Mouse (Mus musculus) MEL (cell line): Measurements from ENCODE around the gene Utf1. TPM values are rescaled to one million over a fixed set of nuclear protein-coding genes. Genes with fewer than 3 reads are reported as not detected.

Experiments
- DNase-seq: peaks from one replicate; pipeline ENCODE4 v3.0.0; 2011; ENCODE audit warnings: low read depth, low spot score
- H3K27ac ChIP-seq: 2 replicates; pipeline ENCODE4 v1.5.1; 2012; ENCODE audit warnings: low read depth, mild to moderate bottlenecking, control low read depth, low read length, moderate library complexity; ENCODE audit not compliant: control insufficient read depth
- H3K27me3 ChIP-seq, 2 experiments: fragments of 150-350 bp in 1 of 2; sonication (generic) in 1 of 2; 2 replicates each; pipeline ENCODE4 v1.6.1; 2012; ENCODE audit warnings: low read length in 2 of 2, mild to moderate bottlenecking in 2 of 2, improper control_type of control experiment in 1 of 2, moderate library complexity in 1 of 2; ENCODE audit not compliant: insufficient read depth in 2 of 2, control insufficient read depth in 1 of 2
- H3K36me3 ChIP-seq, 2 experiments: 2 replicates each; pipeline ENCODE4 v1.6.1; 2012 to 2014; ENCODE audit warnings: low read length in 2 of 2, improper control_type of control experiment in 1 of 2, inconsistent platforms in 1 of 2, mild to moderate bottlenecking in 1 of 2; ENCODE audit not compliant: insufficient read depth in 2 of 2, control insufficient read depth in 1 of 2
- H3K4me1 ChIP-seq, 2 experiments: fragments of 150-350 bp in 1 of 2; sonication (generic) in 1 of 2; 2 replicates each; pipeline ENCODE4 v1.6.1; 2012; ENCODE audit warnings: low read length in 2 of 2, improper control_type of control experiment in 1 of 2, mild to moderate bottlenecking in 1 of 2; ENCODE audit not compliant: insufficient read depth in 2 of 2, control insufficient read depth in 1 of 2
- H3K4me3 ChIP-seq, 2 experiments: fragments of 150-350 bp in 1 of 2; sonication (generic) in 1 of 2; 2 replicates each; pipeline ENCODE4 v1.5.1; 2012; ENCODE audit warnings: low read depth in 2 of 2, low read length in 2 of 2, mild to moderate bottlenecking in 2 of 2, moderate library complexity in 2 of 2, control low read depth in 1 of 2, improper control_type of control experiment in 1 of 2; ENCODE audit not compliant: control insufficient read depth in 1 of 2, insufficient read depth in 1 of 2
- H3K79me2 ChIP-seq: 2 replicates; pipeline ENCODE4 v1.6.1; 2012; ENCODE audit warnings: mild to moderate bottlenecking, low read length, moderate library complexity; ENCODE audit not compliant: control insufficient read depth, poor library complexity, insufficient read depth
- H3K9ac ChIP-seq: 2 replicates; pipeline ENCODE4 v1.6.1; 2012; ENCODE audit warnings: low read depth, mild to moderate bottlenecking, control low read depth, low read length, moderate library complexity; ENCODE audit not compliant: control insufficient read depth, poor library complexity, severe bottlenecking
- H3K9me3 ChIP-seq: fragments of 150-350 bp; sonication (generic); replicated peaks from 2 replicates; pipeline ENCODE4 v1.6.1; 2012; ENCODE audit warnings: mild to moderate bottlenecking, low read length, improper control_type of control experiment, moderate library complexity; ENCODE audit not compliant: insufficient read depth
- BHLHE40 ChIP-seq: IDR thresholded peaks from 2 replicates; pipeline ENCODE4 v1.6.1; 2012; ENCODE audit warnings: low read depth, mild to moderate bottlenecking, inconsistent platforms, low read length, improper control_type of control experiment, borderline replicate concordance
- EP300 ChIP-seq, 2 experiments: IDR thresholded peaks; 2 replicates each; pipeline ENCODE4 v1.6.1; 2011; ENCODE audit warnings: improper control_type of control experiment in 2 of 2, low read length in 2 of 2, low read depth in 1 of 2, mild to moderate bottlenecking in 1 of 2
- ETS1 ChIP-seq: IDR thresholded peaks from 2 replicates; pipeline ENCODE4 v1.6.1; 2012; ENCODE audit warnings: low read depth, mild to moderate bottlenecking, inconsistent platforms, low read length, improper control_type of control experiment, moderate library complexity
- GATA1 ChIP-seq: IDR thresholded peaks from 2 replicates; pipeline ENCODE4 v1.6.1; 2011; ENCODE audit warnings: low read depth, low read length, improper control_type of control experiment
- HCFC1 ChIP-seq: IDR thresholded peaks from 2 replicates; pipeline ENCODE4 v1.6.1; 2012; ENCODE audit warnings: low read depth, mild to moderate bottlenecking, inconsistent platforms, low read length, improper control_type of control experiment, moderate library complexity
- JUND ChIP-seq: IDR thresholded peaks from 2 replicates; pipeline ENCODE4 v1.6.1; 2011; ENCODE audit warnings: low read depth, mild to moderate bottlenecking, improper control_type of control experiment, low read length
- MAX ChIP-seq: IDR thresholded peaks from 2 replicates; pipeline ENCODE4 v1.6.1; 2011; ENCODE audit warnings: low read length, improper control_type of control experiment
- RCOR1 ChIP-seq: IDR thresholded peaks from 2 replicates; pipeline ENCODE4 v1.6.1; 2012; ENCODE audit warnings: low read depth, mild to moderate bottlenecking, inconsistent platforms, low read length, improper control_type of control experiment
- SIN3A ChIP-seq: IDR thresholded peaks from 2 replicates; pipeline ENCODE4 v1.6.1; 2012; ENCODE audit warnings: low read length, improper control_type of control experiment, inconsistent platforms
- ZNF384 ChIP-seq: IDR thresholded peaks from 2 replicates; pipeline ENCODE4 v1.6.1; 2012; ENCODE audit warnings: low read depth, mild to moderate bottlenecking, inconsistent platforms, low read length, improper control_type of control experiment
- polyA plus RNA-seq, 2 experiments: library from polyadenylated mRNA; stranded (reverse) in 1 of 2; unstranded in 1 of 2; fragments of >175 nt in 1 of 2; fragments of >200 nt in 1 of 2; gene quantifications; 2 replicates each; pipeline versions ENCODE4 v1.2.1 to v1.2.4; 2012; ENCODE audit warnings: low replicate concordance in 2 of 2, low read depth in 1 of 2; ENCODE audit not compliant: insufficient read length in 2 of 2, insufficient read depth in 1 of 2, missing spikeins in 1 of 2
- total RNA-seq: library from RNA; depleted of rRNA; stranded (reverse); fragments of 300-350 nt; gene quantifications from 2 replicates; pipeline ENCODE4 v1.2.3, GENCODE M21; 2012

The Utf1 gene
- total and polyA plus RNA-seq, 3 experiments, result not detected

- Histone ChIP-seq H3K27ac (no peak overlapping the region), H3K4me3 (no peak overlapping the region), H3K4me1 (peaks cover 0 to 29% of the 10 kb centered on the region in 2 experiments; a peak in 3 of 4 replicates)
Measured at GRCm38 (mm10) chr7:139970216-139970919, 26.8 kb downstream of the Utf1 start.

GRCm38 (mm10) chr7:139970979-139971378, 27.4 kb downstream of the Utf1 start:
- Histone ChIP-seq H3K4me3 (no peak overlapping the region), H3K9me3 (no peaks in the 10 kb centered on the region), H3K27me3 (no peaks in the 10 kb centered on the region), H3K79me2 (no peaks in the 10 kb centered on the region), H3K4me1 (peaks cover 0 to 29% of the 10 kb centered on the region in 2 experiments; a peak in 3 of 4 replicates), H3K36me3 (peaks cover 0 to 14% of the 10 kb centered on the region in 2 experiments; a peak in 2 of 4 replicates), H3K9ac (peak overlapping the region; percentile 15; the same call in 1 of the 2 replicates), H3K27ac (peak overlapping the region; percentile 58)
- TF ChIP-seq SIN3A (no peak), HCFC1 (no peak), EP300 (IDR thresholded peaks at IDR 0.05; ENCODE audit: low read depth in 1 of 2, low read length in 2 of 2) (no peak), BHLHE40 (no peak)
- no peak for DNase-seq

More at GRCm38 (mm10) chr7:139970216-139970919, 26.8 kb downstream of the Utf1 start:
- no peak overlapping the region for H3K9ac ChIP-seq
- no peaks in the 10 kb centered on the region for H3K9me3 ChIP-seq
- H3K36me3 ChIP-seq, result peaks cover 0 to 14% of the 10 kb centered on the region in 2 experiments; a peak in 2 of 4 replicates
- H3K27me3 ChIP-seq, result no peaks in the 10 kb centered on the region
- H3K79me2 ChIP-seq, result no peaks in the 10 kb centered on the region
- DNase-seq, result peak; percentile 22
- TF ChIP-seq ZNF384 (0 out of 2 replicates have a peak, but pooled peaks have one; percentile 8), MAX (no peak)

DNA sequence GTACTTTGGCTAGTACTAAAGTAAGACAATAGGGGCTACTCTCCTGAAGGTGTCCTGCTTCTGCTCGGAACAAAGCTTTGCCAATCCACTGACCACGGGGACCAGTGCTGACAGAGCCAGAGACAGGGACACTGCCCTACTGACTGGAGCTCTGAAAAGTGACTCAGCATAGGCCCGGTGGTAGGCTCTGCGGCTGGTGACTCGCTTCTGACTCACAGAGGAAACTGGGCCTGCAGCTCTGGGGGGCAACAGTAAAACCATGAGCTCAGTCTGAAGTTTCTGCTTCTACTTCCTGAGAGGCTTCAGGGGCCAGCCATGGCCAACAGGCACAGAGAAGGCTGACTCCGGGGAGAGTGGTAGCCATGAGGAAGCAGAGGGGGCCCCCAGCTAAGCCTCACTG, 27.8 kb downstream of the Utf1 start:
- no peaks in the 10 kb centered on the region for H3K27me3 ChIP-seq
- peak overlapping the region; percentile 36 for H3K9ac ChIP-seq
- H3K4me1 ChIP-seq, result peaks cover 0 to 29% of the 10 kb centered on the region in 2 experiments; a peak in 3 of 4 replicates
- TF ChIP-seq ETS1 (0 out of 2 replicates have a peak, but pooled peaks have one; percentile 43), JUND (0 out of 2 replicates have a peak, but pooled peaks have one; percentile 62), EP300 (IDR thresholded peaks at IDR 0.05; ENCODE audit: low read depth in 1 of 2, low read length in 2 of 2) (peak; percentile 26 to 45; a peak in 2 of 4 replicates), RCOR1 (no peak), GATA1 (no peak)
- no peaks in the 10 kb centered on the region for H3K79me2 ChIP-seq
- peaks cover 0 to 14% of the 10 kb centered on the region in 2 experiments; a peak in 2 of 4 replicates for H3K36me3 ChIP-seq
- no peaks in the 10 kb centered on the region for H3K9me3 ChIP-seq
- H3K27ac ChIP-seq, result peak overlapping the region; percentile 58
- DNase-seq, result peak; percentile 78
- no peak overlapping the region for H3K4me3 ChIP-seq
